Mouse (Mus musculus): ENCODE data around the gene Hist1h3c.
"Not testable (repeated sequence)": the region's sequence is repeated elsewhere in the genome, so short reads cannot be mapped to it uniquely, and the experiment has no call there.

Gene Hist1h3c

GRCm38 (mm10) chr13:23705751-23706356 lies 39.5 kb downstream of the Hist1h3c start:
- no peak for DNase-seq (ENCODE audit: low read depth, low spot score)

- DNase-seq (ENCODE audit: low read depth, low spot score), result not testable (repeated sequence)
Observed at GRCm38 (mm10) chr13:23702801-23703200, 42.6 kb downstream of the Hist1h3c start.

GRCm38 (mm10) chr13:23702220-23702619 lies 43.2 kb downstream of the Hist1h3c start:
- DNase-seq (ENCODE audit: low read depth, low spot score), result no peak

- DNase-seq (ENCODE audit: low read depth, low spot score), result peak; percentile 83
Observed at GRCm38 (mm10) chr13:23700786-23701520, 44.4 kb downstream of the Hist1h3c start.

GRCm38 (mm10) chr13:23699767-23700166 lies 45.6 kb downstream of the Hist1h3c start:
- DNase-seq (ENCODE audit: low read depth, low spot score), result no peak

- no peak for DNase-seq (ENCODE audit: low read depth, low spot score)
Observed at GRCm38 (mm10) chr13:23698996-23699395, 46.4 kb downstream of the Hist1h3c start.

GRCm38 (mm10) chr13:23698300-23698693 lies 47.1 kb downstream of the Hist1h3c start, which contains the start of gene Hist1h4c:
Hist1h4c (minus strand) TSS chr13:23698454.
- DNase-seq (ENCODE audit: low read depth, low spot score), result peak; percentile 97

- peak; percentile 81 for DNase-seq (ENCODE audit: low read depth, low spot score)
Observed at GRCm38 (mm10) chr13:23697491-23698299, 47.7 kb downstream of the Hist1h3c start.

GRCm38 (mm10) chr13:23696061-23696474 lies 49.3 kb downstream of the Hist1h3c start:
- no peak for DNase-seq (ENCODE audit: low read depth, low spot score)

GRCm38 (mm10) chr13:23695514-23695913 lies 49.9 kb downstream of the Hist1h3c start, which contains the start of gene Hist1h1t:
Hist1h1t (plus strand) TSS chr13:23695814.
- no peak for DNase-seq (ENCODE audit: low read depth, low spot score)

Measured in CD4-positive helper T cell, adult 2 months (primary cell).